Mouse (Mus musculus): ENCODE measurements around the gene Tmem211. TPM values are rescaled to one million over a fixed set of nuclear protein-coding genes. Genes with fewer than 3 reads are reported as not detected.

The Tmem211 gene
- total RNA-seq, 2 experiments from 2014 or later = not detected

DNA sequence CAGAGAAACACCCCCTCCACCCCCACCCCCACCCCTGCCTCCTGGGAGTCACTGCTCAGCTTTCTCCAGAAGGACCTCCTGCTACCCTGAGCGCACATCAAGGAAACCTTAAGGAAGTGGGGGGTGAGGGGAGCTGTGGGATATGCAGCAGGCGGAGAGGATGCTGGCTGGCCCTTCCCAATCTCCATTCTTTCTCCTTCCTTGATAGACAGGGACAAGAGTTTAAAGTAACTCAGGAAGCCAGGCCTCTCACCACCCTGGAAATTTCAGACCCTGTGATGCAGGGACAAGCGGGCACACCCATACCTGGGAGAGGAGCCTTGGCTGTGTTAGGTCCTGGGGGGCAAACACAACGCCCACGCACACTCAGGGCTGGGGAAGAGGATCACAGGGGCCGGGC is 16.4 kb upstream of the Tmem211 start:
- intact Hi-C loops (cut with DNase I) = no loop called here
- DNase-seq = no peak

DNA sequence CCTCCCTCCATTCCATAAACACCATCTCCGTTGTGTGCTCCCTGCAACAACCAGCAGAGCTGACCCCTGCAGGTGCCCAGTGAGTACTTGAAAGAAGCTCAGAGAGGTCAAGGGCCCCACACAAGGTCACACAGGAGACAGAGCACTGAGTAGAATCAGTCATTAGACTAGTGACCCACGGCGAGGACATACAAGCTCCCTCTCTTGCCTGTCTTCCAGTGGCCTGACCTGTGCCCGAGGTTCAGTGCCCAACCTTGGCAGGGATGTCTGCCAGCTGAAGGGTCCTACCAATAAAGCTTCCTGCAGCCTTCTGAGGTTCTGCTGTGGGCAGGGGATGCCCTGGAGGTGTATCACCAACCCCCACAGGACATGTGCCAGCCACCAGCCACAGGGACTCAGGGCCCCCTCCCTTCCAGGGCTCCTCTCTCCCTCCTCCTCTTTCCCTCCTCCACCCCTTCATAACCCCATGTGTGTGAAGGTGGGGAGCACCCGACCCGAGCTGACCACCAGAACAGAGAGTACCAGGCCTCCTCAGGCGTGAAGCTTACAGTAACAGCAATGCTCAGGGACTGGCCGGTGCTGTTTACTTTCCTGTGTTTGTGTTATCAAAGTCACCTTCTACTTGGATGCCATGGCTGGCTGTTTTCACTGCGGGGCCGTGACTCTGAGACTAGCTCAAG is 14.4 kb upstream of the Tmem211 start:
- intact Hi-C loops (cut with DNase I) = no loop called here
- DNase-seq = no peak

DNA sequence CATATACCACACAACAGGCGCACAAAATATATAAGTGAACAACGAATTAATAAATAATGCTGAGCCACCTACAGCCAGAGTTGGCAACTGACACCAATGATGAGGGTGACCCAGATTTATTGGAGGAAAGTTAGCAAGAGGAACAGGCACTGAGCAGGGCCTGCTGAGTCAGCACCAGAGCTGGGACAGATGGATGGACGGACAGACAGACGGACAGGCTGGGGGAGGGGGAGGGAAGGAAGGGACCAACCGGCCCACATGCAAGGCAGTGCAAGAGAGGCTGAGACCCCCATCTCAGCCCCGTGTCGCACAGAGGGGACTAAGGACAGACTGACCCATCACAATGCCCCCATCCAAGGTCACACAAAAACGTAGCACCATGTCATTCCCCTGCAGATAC is 12.7 kb upstream of the Tmem211 start:
- intact Hi-C loops (cut with DNase I) = no loop called here
- DNase-seq = no peak

DNA sequence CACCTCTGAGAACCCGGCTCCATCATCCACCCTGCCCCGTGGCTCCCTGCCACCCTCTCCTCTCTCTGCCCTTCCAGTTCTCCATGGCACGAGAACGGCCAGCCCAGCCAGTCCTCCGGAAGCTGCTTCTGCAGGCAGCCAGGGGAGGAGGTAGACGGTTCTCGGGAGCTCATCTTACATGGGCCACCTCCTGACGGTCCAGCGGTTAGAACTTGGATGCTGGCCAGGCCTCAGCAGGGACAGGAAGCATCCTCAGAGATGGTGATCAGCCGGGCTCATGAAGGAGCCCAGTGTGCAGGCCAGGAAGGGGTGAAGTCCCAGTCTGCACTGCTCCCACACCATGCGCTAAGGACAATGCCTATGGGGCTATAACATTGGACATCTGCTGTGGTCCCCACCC is 12.3 kb upstream of the Tmem211 start:
- peak in 1 of 2 experiments; percentile 51 for DNase-seq

DNA sequence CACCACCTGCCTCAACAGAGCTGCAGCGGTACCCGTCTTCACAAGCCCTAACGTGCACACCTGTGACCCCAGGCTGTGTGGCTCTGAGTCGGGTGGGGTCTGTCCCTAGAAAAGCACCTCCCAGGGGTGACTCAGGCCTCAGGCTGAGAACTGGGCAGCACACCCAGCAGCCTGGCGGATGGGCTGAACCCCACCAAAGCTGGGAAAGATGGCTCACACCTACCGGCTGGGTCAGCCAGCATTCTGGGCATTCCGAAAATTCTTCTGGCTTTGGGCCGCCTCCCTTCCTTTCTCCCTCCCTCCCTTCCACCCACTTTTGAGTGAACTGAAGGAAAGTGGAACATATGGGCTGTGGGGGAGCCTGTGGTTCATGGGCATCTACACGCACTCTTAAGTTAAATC is 11.1 kb upstream of the Tmem211 start:
- intact Hi-C loops (cut with DNase I) = no loop called here
- no peak for DNase-seq

More for the DNA sequence above, 12.3 kb upstream of the Tmem211 start:
- intact Hi-C loops (cut with DNase I) = no loop called here

DNA sequence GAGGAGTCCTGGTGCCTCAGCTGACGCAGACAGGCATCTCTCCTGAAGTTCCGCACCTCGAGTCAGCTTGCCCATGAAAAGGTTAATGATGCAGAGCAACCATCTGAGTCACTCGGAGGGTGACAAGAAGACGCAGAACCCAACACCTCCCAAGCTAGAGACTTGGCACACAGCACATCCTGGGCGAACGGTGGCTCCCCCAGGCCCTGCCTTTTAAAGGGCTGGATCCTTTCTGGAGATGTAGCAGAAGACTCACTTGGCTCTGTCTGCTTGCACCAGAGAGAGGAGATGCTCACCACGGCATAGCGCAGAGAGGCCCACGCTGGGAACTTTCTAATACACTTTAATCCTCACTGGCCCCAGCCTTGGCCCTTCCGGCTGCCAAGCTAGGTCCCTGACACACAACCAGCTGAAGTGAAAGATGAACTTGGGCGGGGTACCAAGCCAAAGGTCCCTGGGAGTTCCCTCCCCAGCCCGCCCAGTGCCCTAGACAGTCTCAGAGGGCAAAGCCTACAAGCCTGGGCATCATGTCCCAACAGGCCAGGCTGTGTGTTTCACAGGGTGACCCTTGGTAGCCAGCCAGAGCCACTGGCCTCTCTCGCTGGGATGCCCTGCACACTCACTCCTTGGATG is 10.3 kb upstream of the Tmem211 start:
- intact Hi-C loops (cut with DNase I) = no loop called here
- DNase-seq = no peak

DNA sequence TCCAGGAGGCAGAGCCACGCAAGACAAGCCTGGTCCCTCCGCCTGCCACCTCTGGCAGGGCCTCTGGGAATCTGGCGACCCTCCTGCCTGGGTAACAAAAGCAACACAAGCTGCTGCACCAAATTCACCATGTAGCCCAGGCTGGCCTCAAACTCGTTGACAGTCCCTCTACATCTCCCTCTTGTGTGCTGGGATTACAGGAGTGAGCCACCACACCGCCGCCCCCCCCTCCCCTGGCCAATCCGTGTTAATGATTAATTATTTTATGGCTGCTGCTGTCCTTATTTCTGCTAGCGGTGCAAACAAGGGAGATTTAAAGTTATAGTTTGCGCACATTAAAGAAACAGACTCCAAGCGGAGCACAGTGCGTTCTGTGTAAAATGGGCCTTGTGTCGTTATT is 9.6 kb upstream of the Tmem211 start:
- no peak for DNase-seq
- intact Hi-C loops (cut with DNase I) = no loop called here

DNA sequence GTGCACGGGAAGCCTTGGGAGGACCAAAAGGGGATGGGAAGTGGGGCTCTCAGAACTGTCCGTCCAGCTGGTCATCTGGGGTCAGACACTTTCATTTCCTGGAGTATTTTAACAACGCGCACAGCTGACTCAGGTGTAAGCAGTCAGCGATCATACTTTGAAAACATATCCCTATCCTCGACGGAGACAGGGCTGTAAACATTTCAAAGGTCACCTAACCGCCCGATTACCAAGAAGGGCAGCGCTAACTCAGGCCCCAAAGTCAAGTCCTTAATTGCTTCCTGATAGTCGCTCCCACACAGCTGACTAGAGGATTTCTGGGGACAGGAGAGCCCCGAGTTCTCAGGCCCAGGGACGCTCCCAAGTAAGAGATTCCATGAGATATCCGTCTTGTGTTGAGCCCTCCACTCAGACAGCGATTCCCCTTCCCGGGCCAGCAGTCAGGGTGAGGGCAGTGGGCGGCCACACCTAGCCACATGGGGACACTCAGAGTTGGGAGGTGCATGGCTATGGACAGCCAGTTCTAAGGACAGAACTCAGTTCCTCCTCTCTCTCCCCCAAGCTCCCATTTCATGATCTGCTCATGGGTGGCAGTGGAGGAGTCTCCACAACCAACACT is 8.0 kb upstream of the Tmem211 start:
- intact Hi-C loops (cut with DNase I) = no loop called here
- no peak for DNase-seq

DNA sequence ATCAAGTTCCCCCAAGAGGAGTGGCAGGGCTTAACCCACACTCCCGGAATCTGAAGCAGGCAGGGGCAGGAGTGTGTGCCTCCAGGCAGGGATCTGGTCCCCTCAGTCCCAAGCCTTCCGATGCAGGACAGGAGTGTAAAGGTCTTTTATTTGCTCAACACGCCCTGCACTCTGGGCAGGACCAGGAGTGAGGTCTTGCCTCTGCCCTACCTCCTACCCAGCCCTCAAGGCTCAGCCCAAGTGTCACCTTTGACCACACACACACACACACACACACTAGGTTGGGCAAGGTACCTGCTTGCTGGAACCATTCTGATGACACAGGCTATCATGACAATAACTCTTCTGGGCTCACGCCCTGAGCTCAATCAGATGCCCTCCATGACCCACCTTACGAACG is 7.3 kb upstream of the Tmem211 start:
- DNase-seq = no peak
- intact Hi-C loops (cut with DNase I) = no loop called here

DNA sequence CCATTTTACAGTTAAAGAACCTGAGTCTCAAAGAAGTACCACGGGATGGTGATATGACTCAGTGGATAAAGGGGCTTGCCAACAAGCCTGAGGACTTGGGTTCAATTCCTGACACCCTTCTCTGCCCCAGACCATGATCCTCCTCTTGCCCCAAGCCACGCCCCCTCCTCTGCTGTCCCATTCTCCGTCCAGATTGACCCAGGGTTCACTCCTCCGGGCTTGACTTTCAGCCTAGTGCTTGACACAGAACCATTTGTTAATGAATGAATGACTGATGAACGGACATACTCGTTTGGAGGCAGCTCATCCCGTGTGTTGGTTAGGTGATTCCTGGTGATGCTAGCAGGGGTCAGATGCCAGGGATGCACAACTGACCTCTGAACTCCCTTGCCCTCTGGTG is 6.8 kb upstream of the Tmem211 start:
- no peak for DNase-seq
- intact Hi-C loops (cut with DNase I) = no loop called here

DNA sequence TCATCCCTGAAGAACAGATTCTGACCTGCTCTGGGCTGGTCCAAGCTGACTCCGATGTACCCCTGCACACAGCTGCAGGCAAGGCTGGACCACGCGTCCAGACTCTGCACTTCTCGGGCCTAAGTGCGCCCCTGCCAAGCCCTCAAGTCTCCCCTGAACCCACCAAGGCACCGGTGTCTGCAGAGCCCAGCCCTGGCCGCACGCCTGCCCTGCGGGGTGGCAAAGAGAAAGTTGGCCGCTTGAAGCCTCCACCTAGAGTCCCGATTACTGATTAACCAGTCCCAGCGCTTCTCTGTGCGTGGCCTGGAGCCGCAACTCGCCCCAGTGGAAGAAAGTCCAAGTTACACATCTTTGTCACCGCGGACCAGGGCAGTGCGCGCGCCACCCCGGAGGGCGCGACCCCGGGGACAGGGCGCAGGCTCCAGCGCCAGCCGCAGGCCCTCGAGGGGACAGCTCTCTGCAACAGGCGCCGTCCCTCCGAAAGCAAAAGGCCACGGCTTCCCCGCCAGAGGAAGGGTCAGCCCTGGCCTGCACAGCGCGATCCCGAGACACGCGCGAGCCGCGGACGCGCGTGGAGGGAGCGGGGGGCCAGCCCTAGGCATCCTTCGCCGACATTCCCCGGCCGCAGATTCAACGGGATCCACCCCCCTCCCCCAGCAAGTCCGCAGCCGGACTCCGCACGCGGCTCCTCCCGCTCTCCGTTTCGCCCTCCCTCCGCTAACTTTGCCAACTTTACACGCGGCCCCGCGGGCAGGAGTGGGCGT is 6.1 kb upstream of the Tmem211 start:
- DNase-seq = no peak
- intact Hi-C loops (cut with DNase I) = no loop called here

DNA sequence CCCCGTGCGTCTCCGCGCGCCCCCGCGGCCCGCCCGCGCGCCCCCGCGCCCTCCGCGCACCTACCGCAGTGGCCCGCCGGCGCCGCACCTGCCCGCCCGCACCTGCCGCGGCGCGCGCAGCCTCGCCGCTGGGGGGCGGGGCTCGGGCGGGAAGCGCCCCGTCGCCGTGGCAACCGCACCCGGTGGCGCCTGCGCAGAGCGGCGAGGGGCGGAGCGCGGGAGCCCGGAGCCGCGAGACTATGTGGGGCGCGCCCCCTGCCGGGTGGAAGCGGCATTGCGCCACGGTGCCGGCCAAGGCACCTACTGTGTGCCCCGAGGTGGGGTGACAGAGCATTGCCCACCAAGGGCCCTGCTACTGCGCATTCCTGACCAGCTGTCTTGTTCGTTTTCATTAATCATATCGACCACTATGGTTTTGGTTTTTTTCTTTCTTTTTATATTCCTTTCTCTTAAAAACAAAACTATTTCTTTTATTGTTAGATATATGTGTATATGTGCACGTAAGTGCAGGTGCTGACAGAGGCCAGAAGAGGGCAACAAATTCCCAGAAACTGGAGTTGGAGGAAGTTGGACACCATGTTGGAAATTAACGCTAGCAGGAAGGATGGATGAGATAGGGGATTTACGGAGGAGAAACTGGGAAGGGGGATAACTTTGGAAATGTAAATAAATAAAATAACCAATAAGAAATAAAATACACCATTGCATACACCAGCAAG is 5.4 kb upstream of the Tmem211 start, which contains the start of gene 2900026A02Rik:
Gene 2900026A02Rik (minus strand): TSS at position 90 of the 719 bp plus-strand sequence.
- DNase-seq = peak; percentile 77
- intact Hi-C loops (cut with DNase I) = no loop called here

DNA sequence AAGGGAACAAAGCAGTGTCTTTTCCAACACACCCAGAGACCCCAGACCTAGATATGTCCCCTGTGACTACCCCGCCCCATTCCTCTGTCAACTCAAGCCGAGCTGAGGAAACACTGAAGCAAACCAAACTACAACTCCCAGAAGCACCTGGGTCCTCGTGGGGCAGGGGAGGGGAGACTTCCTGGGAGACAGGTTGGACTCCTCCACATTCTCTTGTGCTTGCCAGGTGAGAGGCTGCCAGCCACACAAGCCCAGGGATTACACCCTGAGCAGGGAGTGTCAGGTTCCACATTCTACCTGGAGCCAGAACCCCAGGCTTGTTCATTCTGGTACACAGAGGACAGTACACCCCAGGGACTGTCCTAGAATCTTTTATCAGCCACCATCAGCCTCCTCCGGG is 2.8 kb upstream of the Tmem211 start:
- intact Hi-C loops (cut with DNase I) = no loop called here
- no peak for DNase-seq

DNA sequence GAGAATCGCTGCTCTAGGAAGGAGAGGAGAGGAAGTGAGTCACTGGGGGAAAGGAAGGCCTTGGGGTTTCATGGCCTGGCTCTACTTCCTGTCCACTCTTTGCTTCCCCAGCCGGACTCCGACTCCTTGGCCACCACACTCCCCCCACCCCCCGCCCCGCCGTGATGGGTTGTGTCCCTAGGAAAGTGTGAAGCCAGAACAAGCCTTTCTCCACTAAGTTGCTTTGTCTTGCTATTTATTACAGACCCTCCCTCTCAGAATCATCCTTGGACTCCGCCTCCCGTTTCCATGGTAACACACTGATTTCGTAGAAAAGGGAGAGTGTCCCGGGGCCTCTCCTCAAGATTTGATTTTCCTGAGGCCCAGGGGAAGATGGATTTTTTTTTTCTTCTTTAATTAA is 1.4 kb upstream of the Tmem211 start:
- intact Hi-C loops (cut with DNase I) = loop anchor here (5.0 kb wide), 1 partner anchor 123 kb away; no protein-coding TSS in a partner anchor
- no peak for DNase-seq

DNA sequence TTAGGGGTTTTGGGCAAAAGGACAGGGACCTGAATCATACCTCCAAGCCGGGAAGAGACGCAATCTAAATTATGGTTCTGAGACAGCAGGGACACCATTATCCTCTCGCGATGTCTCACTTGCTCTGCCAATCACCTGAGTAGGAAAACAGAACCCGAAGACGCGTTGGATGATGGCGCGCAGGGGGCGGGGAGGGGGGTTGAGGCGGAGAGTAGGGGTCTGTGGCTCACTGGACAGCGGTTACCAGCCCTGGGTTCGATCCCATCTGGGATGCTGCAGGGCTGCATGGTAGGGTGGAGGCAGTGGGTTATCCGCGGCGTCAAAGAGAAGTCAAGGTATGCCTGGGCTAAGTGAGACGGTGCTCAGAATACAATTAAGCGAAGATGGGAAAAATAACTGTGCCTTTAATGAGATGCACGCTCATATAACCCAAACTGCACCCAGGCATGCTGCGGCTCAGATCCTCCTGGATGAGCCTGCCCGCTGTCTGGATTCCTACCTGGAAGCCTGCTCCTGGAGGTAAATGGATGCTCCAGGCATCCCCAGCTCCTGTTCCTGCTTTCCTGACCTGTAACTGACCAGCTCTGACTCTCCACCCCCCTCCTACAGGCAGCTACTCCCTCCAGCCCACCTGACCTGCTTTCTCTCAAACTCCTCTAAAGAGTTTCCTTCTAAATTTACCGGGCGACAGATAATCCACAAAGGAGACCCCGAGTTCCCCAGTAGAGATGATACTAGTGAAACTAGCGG is 848 bp upstream of the Tmem211 start:
- intact Hi-C loops (cut with DNase I) = loop anchor here (2.0 to 5.0 kb wide), 2 partner anchors 45 to 124 kb away; no protein-coding TSS in a partner anchor

DNA sequence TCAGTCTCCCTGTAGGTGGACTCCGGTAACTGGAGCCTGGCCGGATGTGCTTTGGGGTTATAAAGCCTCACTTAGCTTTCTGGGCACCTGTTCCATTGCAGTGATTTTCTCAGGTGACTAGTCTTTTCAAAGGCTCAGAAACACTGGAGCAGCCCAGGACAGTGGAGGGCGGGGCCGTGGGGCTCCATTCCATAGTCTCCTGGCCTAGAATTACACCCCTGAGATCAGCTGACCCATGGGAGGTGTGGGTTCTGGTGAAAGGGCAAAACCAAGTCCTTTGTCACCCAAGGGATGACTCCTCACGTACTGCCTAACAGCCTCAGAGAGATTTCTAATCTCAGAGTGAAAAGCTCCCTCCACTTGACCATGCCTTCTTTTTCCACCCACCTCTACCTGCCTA is 3.5 kb downstream of the Tmem211 start:
- intact Hi-C loops (cut with DNase I) = no loop called here
- no peak for DNase-seq

More for the DNA sequence above, 848 bp upstream of the Tmem211 start:
- DNase-seq = no peak

DNA sequence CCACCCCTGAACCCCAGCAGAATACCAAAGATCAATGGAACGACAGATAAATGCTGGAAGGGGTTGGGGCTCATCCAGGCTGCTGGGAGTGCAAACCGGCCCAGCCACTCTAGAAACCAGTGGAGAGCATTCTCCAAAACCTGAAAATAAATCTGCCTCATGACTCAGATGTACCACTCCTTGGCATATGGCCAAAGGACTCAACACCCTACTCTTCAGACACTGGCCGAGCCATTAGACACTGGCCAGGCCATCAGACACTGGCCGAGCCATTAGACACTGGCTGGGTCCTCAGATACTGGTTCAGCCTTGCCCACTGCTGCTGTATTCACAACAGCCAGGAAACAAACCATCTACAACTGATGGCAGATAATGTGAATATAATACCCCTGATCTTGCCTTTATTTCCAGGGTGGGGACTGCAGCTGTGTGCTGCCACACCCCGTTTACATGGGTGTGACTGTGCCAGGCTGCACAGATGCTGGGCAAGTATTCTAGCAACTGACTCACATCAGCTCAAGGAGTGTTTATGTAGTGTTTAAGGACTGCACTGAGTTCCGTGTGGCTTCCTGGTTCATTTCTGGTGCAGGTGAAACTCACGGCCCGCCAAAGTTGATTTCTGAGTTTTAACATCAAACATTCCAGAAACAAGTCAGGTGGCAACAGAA is 22.7 kb downstream of the Tmem211 start:
- no peak for DNase-seq
- intact Hi-C loops (cut with DNase I) = no loop called here

DNA sequence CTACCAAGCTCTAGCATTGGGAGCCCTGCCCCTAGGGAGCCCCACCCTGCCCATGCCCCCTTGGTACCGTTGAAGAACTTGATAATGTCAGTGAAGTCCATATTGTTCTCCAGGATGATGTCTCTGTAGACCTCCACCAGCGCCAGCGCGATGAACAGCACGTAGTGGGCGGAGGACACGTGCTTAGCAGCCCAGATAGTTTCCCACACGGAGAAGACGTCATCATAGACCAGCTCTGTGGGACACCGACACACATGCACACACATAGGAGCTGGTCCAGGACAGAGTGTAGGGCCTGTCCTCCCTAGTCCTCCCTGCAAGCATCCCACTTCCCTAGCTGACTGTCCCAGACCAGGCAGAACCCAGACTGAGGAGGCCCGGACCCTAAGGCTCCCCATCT is 24.1 kb downstream of the Tmem211 start:
- DNase-seq = no peak
- intact Hi-C loops (cut with DNase I) = no loop called here

DNA sequence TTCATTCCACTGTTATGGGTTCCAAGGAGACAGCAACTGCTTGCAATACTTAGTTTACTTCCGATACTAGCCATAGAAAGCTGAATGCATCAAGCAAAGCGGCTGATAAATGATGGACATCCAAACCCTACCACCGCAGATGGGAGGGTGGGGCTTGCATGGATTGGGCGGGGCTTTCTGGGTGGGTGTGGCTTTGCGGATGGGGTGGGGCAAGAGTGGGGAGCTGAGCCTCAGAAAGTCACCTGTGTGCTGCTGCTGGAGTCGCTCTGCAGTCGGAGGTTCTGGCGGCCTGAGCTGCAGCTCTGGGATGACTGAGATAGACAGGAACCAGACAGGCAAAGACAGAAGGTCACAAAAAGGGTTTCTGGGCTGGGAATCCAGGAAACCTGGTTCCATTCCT is 38.9 kb downstream of the Tmem211 start:
- intact Hi-C loops (cut with DNase I) = no loop called here
- DNase-seq = no peak
